Mouse (Mus musculus): Measurements from ENCODE around the gene Med4.
A peak's percentile ranks its signal among the peaks of the same experiment; 100 is the strongest.
"Not testable (repeated sequence)": the region's sequence is repeated elsewhere in the genome, so short reads cannot be mapped to it uniquely, and the experiment has no call there.

Med4 gene

GRCm38 (mm10) chr14:73502591-73503184 is 7.1 kb upstream of the Med4 start:
- peak; percentile 43 for DNase-seq (ENCODE audit: low spot score)

- DNase-seq (ENCODE audit: low spot score), result no peak
These were observed 6.4 kb upstream of the Med4 start for GRCm38 (mm10) chr14:73503237-73503933.

GRCm38 (mm10) chr14:73506283-73506682 is 3.5 kb upstream of the Med4 start:
- DNase-seq (ENCODE audit: low spot score), result no peak

- no peak for DNase-seq (ENCODE audit: low spot score)
These were observed 2.6 kb upstream of the Med4 start for GRCm38 (mm10) chr14:73507200-73507599.

- no peak for DNase-seq (ENCODE audit: low spot score)
These were observed 2.0 kb upstream of the Med4 start for GRCm38 (mm10) chr14:73507702-73508376.

GRCm38 (mm10) chr14:73508630-73509395 is 1.0 kb upstream of the Med4 start:
- DNase-seq (ENCODE audit: low spot score), result no peak

GRCm38 (mm10) chr14:73524136-73524535 is 14.3 kb downstream of the Med4 start:
- peak; percentile 1 for DNase-seq (ENCODE audit: low spot score)

GRCm38 (mm10) chr14:73524766-73525448 is 15.1 kb downstream of the Med4 start, which contains the start of gene Sucla2:
Gene Sucla2 (plus strand): TSS chr14:73525319.
- peak; percentile 96 for DNase-seq (ENCODE audit: low spot score)

- DNase-seq (ENCODE audit: low spot score), result not testable (repeated sequence)
These were observed 18.8 kb downstream of the Med4 start for GRCm38 (mm10) chr14:73528661-73529060.

- DNase-seq (ENCODE audit: low spot score), result no peak
These were observed 24.1 kb downstream of the Med4 start for GRCm38 (mm10) chr14:73533755-73534465.

- DNase-seq (ENCODE audit: low spot score), result no peak
These were observed 25.8 kb downstream of the Med4 start for GRCm38 (mm10) chr14:73535641-73536040.

GRCm38 (mm10) chr14:73543781-73544180 is 34.0 kb downstream of the Med4 start:
- DNase-seq (ENCODE audit: low spot score), result no peak

GRCm38 (mm10) chr14:73547034-73547433 is 37.2 kb downstream of the Med4 start:
- DNase-seq (ENCODE audit: low spot score), result no peak

GRCm38 (mm10) chr14:73548051-73548450 is 38.2 kb downstream of the Med4 start, which contains the start of gene Nudt15:
Gene Nudt15 (minus strand): TSS chr14:73548242.
- no peak for DNase-seq (ENCODE audit: low spot score)

- no peak for DNase-seq (ENCODE audit: low spot score)
These were observed 40.5 kb downstream of the Med4 start for GRCm38 (mm10) chr14:73550291-73550690.

GRCm38 (mm10) chr14:73550732-73551131 is 40.9 kb downstream of the Med4 start:
- no peak for DNase-seq (ENCODE audit: low spot score)

- no peak for DNase-seq (ENCODE audit: low spot score)
These were observed 41.3 kb downstream of the Med4 start for GRCm38 (mm10) chr14:73551164-73551563.

- DNase-seq (ENCODE audit: low spot score), result peak; percentile 97
These were observed 42.7 kb downstream of the Med4 start for GRCm38 (mm10) chr14:73552341-73553121.

- DNase-seq (ENCODE audit: low spot score), result no peak
These were observed 43.4 kb downstream of the Med4 start for GRCm38 (mm10) chr14:73553122-73553696.
